Comparison of ENCODE assay signal across 12 mouse cellular contexts in genomic region chr7:73523608-73524259, GRCm38 (mm10). TPM values are rescaled to one million over a fixed set of nuclear protein-coding genes. Genes with fewer than 3 reads are reported as not detected.
DNase-seq lines count a peak whose midpoint lies in the region; ATAC-seq and TF ChIP-seq lines count a peak whose summit lies in the region.
"Had no signal": no experiment of that assay in that cellular context is flagged by ENCODE, and none has a peak within 500 bp of the region (broad histone marks: within the 10 kb centered on the region; RNA-seq: fewer than 3 reads in every experiment).

No protein-coding gene starts in this region.

- H3K4me3 ChIP-seq in heart, embryonic 12.5 days: no peak overlapping the region
- no peak overlapping the region for H3K4me3 ChIP-seq in heart, embryonic 10.5 days
- no peak overlapping the region for H3K4me3 ChIP-seq in layer of hippocampus, adult 2 months
- H3K4me3 ChIP-seq in ES-Bruce4 (ENCODE audit: low read depth, low read length): no peak overlapping the region
- no peak overlapping the region for H3K4me3 ChIP-seq in forebrain, embryonic 16.5 days (replicated peaks; ENCODE audit: low read length)
- H3K4me3 ChIP-seq: liver, embryonic 13.5 days had no signal

- TF ChIP-seq CTCF in layer of hippocampus, adult 2 months (conservative IDR thresholded peaks at IDR 0.05): no peak
- TF ChIP-seq CTCF in ES-Bruce4 (IDR thresholded peaks at IDR 0.05; ENCODE audit: low read depth, low read length): no peak

- peaks cover 37% of the 10 kb centered on the region for H3K4me1 ChIP-seq in heart, embryonic 12.5 days (replicated peaks)
- peaks cover 15% of the 10 kb centered on the region for H3K4me1 ChIP-seq in heart, embryonic 10.5 days
- no peaks in the 10 kb centered on the region for H3K4me1 ChIP-seq in ES-Bruce4 (ENCODE audit: control insufficient read depth, insufficient read depth, low read length)
- H3K4me1 ChIP-seq in forebrain, embryonic 16.5 days (replicated peaks; ENCODE audit: control insufficient read depth, insufficient read depth, low read length): peaks cover 19% of the 10 kb centered on the region

- ATAC-seq in heart, embryonic 12.5 days (ENCODE audit: insufficient number of reproducible peaks, low FRiP score): no peak
- no peak; the same call in 1 of the 2 replicates for ATAC-seq in forebrain, embryonic 16.5 days

- no peak for DNase-seq in heart, embryonic 10.5 days (ENCODE audit: low spot score)
- no peak for DNase-seq in layer of hippocampus, adult 2 months (ENCODE audit: low spot score in 2 of 2)
- DNase-seq in layer of hippocampus, postnatal 14 days (ENCODE audit: low spot score in 2 of 2): no peak
- DNase-seq in frontal cortex, postnatal 14 days (ENCODE audit: low spot score in 2 of 2): no peak
- no peak for DNase-seq in right cerebral cortex, postnatal 10 days (ENCODE audit: low spot score in 2 of 2)
- DNase-seq: gastrocnemius, postnatal 10 days; layer of hippocampus, postnatal 36 days; liver, embryonic 13.5 days; right cerebral cortex, postnatal 25 days had no signal

- TF ChIP-seq POLR2A in ES-Bruce4 (IDR thresholded peaks at IDR 0.05; ENCODE audit: insufficient read depth, low read length): no peak

- peak overlapping the region; percentile 38; the same call in 1 of the 2 replicates for H3K27ac ChIP-seq in heart, embryonic 12.5 days (ENCODE audit: poor library complexity, severe bottlenecking)
- H3K27ac ChIP-seq in heart, embryonic 10.5 days: no peak overlapping the region
- peak overlapping the region; percentile 88 for H3K27ac ChIP-seq in layer of hippocampus, adult 2 months
- H3K27ac ChIP-seq in ES-Bruce4 (ENCODE audit: insufficient read depth, low read length): peak overlapping the region; percentile 33; the same call in 1 of the 2 replicates
- H3K27ac ChIP-seq in forebrain, embryonic 16.5 days (ENCODE audit: low read length): peak overlapping the region; percentile 63

- no peaks in the 10 kb centered on the region for H3K27me3 ChIP-seq in heart, embryonic 12.5 days (replicated peaks)
- no peaks in the 10 kb centered on the region for H3K27me3 ChIP-seq in heart, embryonic 10.5 days (ENCODE audit: insufficient read depth, poor library complexity, severe bottlenecking)
- H3K27me3 ChIP-seq in ES-Bruce4 (ENCODE audit: control insufficient read depth, insufficient read depth, low read length, poor library complexity, severe bottlenecking): no peaks in the 10 kb centered on the region
- H3K27me3 ChIP-seq in forebrain, embryonic 16.5 days (replicated peaks; ENCODE audit: control insufficient read depth, insufficient read depth, low read length): no peaks in the 10 kb centered on the region
- H3K27me3 ChIP-seq: liver, embryonic 13.5 days had no signal

- no peak for TF ChIP-seq EP300 in ES-Bruce4 (IDR thresholded peaks at IDR 0.05; ENCODE audit: insufficient read depth, low read depth, low read length)

- 81% methylated on average over 1 of the region's 1 CpGs for WGBS in heart, embryonic 12.5 days
- 80% methylated on average over 1 of the region's 1 CpGs for WGBS in heart, embryonic 10.5 days
- 36% methylated on average over 1 of the region's 1 CpGs for WGBS in forebrain, embryonic 16.5 days

- H3K9ac ChIP-seq in heart, embryonic 12.5 days: no peak overlapping the region
- H3K9ac ChIP-seq in ES-Bruce4 (ENCODE audit: low read depth, poor library complexity, severe bottlenecking): 0 out of 2 replicates have a peak overlapping the region, but pooled peaks have one; percentile 28
- 0 out of 2 replicates have a peak overlapping the region, but pooled peaks have one; percentile 17 for H3K9ac ChIP-seq in forebrain, embryonic 16.5 days (replicated peaks; ENCODE audit: low read depth, low read length)
- H3K9ac ChIP-seq: liver, embryonic 13.5 days had no signal

- H3K36me3 ChIP-seq in heart, embryonic 12.5 days: peaks cover 49% of the 10 kb centered on the region
- peaks cover 50% of the 10 kb centered on the region for H3K36me3 ChIP-seq in heart, embryonic 10.5 days
- peaks cover 4% of the 10 kb centered on the region; the same call in 1 of the 2 replicates for H3K36me3 ChIP-seq in ES-Bruce4 (ENCODE audit: control insufficient read depth, insufficient read depth, low read length, poor library complexity, severe bottlenecking)
- H3K36me3 ChIP-seq in forebrain, embryonic 16.5 days (ENCODE audit: control insufficient read depth, insufficient read depth): peaks cover 10% of the 10 kb centered on the region

- H3K9me3 ChIP-seq in heart, embryonic 12.5 days (replicated peaks): no peaks in the 10 kb centered on the region
- H3K9me3 ChIP-seq in heart, embryonic 10.5 days: no peaks in the 10 kb centered on the region
- H3K9me3 ChIP-seq in ES-Bruce4 (replicated peaks; ENCODE audit: control insufficient read depth, insufficient read depth, low read length, poor library complexity, severe bottlenecking): no peaks in the 10 kb centered on the region
- H3K9me3 ChIP-seq in forebrain, embryonic 16.5 days (ENCODE audit: control insufficient read depth, low read length): no peaks in the 10 kb centered on the region
- H3K9me3 ChIP-seq: liver, embryonic 13.5 days had no signal

- H3K4me2 ChIP-seq in heart, embryonic 12.5 days: no peak overlapping the region
- H3K4me2 ChIP-seq in forebrain, embryonic 16.5 days (ENCODE audit: low read length): no peak overlapping the region
- H3K4me2 ChIP-seq: liver, embryonic 13.5 days had no signal

RNA-seq across cellular contexts. Expression of gene Chd2, which starts 17.9 kb away (rescaled TPM):
- polyA plus RNA-seq in heart, embryonic 12.5 days (2016; fragmentation: Nextera tagmentation; extraction: Ambion mirVana): 48.5 and 50.4 TPM in 2 replicates
- polyA plus RNA-seq in heart, embryonic 10.5 days (2016; fragmentation: Nextera tagmentation; extraction: Ambion mirVana): 43.6 and 46.0 TPM in 2 replicates
- total RNA-seq in layer of hippocampus, adult 2 months (2021): 10 to 100 TPM; 57.1 to 58.3 TPM
- total RNA-seq in layer of hippocampus, postnatal 14 days (2021): 10 to 100 TPM; 47.2 to 49.8 TPM
- polyA plus RNA-seq in ES-Bruce4 (2011; ENCODE audit: insufficient read depth, insufficient read length, low read depth, missing spikeins): 103 and 104 TPM in 2 replicates
- polyA plus RNA-seq in forebrain, embryonic 16.5 days (2015; fragmentation: Nextera tagmentation; extraction: Ambion mirVana): 56.8 and 60.2 TPM in 2 replicates
